Mouse (Mus musculus) central nervous system, embryonic 14 days (tissue): ENCODE data around the gene Adamtsl3. TPM values are rescaled to one million over a fixed set of nuclear protein-coding genes. Genes with fewer than 3 reads are reported as not detected.

ENCODE experiments used
- polyA plus RNA-seq: library from polyadenylated mRNA; depleted of rRNA; stranded (reverse); fragments of >200 nt; gene quantifications from 2 replicates; pipeline ENCODE4 v1.2.3, GENCODE M21; 2012; rRNA removed

The Adamtsl3 gene
- polyA plus RNA-seq: 1.2 and 2.5 TPM in 2 replicates

GRCm38 (mm10) chr7:82335211-82336121 is at the start of gene Adamtsl3:
Gene Adamtsl3, plus strand, starts transcription at chr7:82335694.

GRCm38 (mm10) chr7:82648353-82649080 is 313.0 kb downstream of the Adamtsl3 start, which contains the start of the genes Saxo2 and Efl1:
Gene Saxo2, minus strand, starts transcription at chr7:82648528.
Gene Efl1, plus strand, starts transcription at chr7:82648614.

Other genes with a start within 250 kb of the Adamtsl3 start
- gene Sh3gl3, start 161.9 kb upstream of the Adamtsl3 start, polyA plus RNA-seq: 31.9 and 32.6 TPM in 2 replicates